Mouse (Mus musculus) neural tube, embryonic 13.5 days (tissue): ENCODE data around the gene Mturn. TPM values are rescaled to one million over a fixed set of nuclear protein-coding genes. Genes with fewer than 3 reads are reported as not detected.

Experiments
- ATAC-seq: fragments of 200-750 bp; cut with Nextera tagmentation; 2 replicates; pipeline ENCODE4 v1.8.0; 2017; ENCODE audit warnings: low read depth, mild to moderate bottlenecking, moderate TSS enrichment, moderate library complexity
- H3K27ac ChIP-seq: fragments of 300-500 bp; sonication (generic); replicated peaks from 2 replicates; pipeline ENCODE4 v1.5.1; 2015; ENCODE audit warnings: moderate library complexity, mild to moderate bottlenecking, inconsistent platforms
- H3K27me3 ChIP-seq: fragments of 300-500 bp; sonication (generic); 2 replicates; pipeline ENCODE4 v1.6.1; 2015; ENCODE audit warnings: mild to moderate bottlenecking, inconsistent platforms
- H3K36me3 ChIP-seq: fragments of 300-500 bp; sonication (generic); 2 replicates; pipeline ENCODE4 v1.6.1; 2015; ENCODE audit warnings: mild to moderate bottlenecking, inconsistent platforms
- H3K4me1 ChIP-seq: fragments of 300-500 bp; sonication (generic); replicated peaks from 2 replicates; pipeline ENCODE4 v1.6.1; 2015; ENCODE audit warnings: inconsistent platforms
- H3K4me2 ChIP-seq: fragments of 300-500 bp; sonication (generic); 2 replicates; pipeline ENCODE4 v1.6.1; 2015; ENCODE audit warnings: inconsistent platforms, mild to moderate bottlenecking, moderate library complexity
- H3K4me3 ChIP-seq: fragments of 300-500 bp; sonication (generic); 2 replicates; pipeline ENCODE4 v1.5.1; 2015; ENCODE audit warnings: mild to moderate bottlenecking, inconsistent platforms
- H3K9ac ChIP-seq: fragments of 300-500 bp; sonication (generic); 2 replicates; pipeline ENCODE4 v1.6.1; 2015; ENCODE audit warnings: moderate library complexity, mild to moderate bottlenecking, inconsistent platforms
- H3K9me3 ChIP-seq: fragments of 300-500 bp; sonication (generic); 2 replicates; pipeline ENCODE4 v1.6.1; 2016; ENCODE audit warnings: inconsistent platforms
- WGBS: fragments of 180-500 bp; shearing (Covaris S2); methylation state at CpG from one replicate; pipeline ENCODE4 v1.1.7; 2015; 5-methylcytosine and 5-hydroxymethylcytosine counted together
- polyA plus RNA-seq: library from polyadenylated mRNA; unstranded; fragments of >200 nt; fragmentation: Nextera tagmentation; extraction: Ambion mirVana; gene quantifications from 2 replicates; pipeline ENCODE4 v1.2.1, GENCODE M21; 2015

Gene Mturn
- polyA plus RNA-seq, 1 experiment from 2014 or later: 60.5 TPM

DNA sequence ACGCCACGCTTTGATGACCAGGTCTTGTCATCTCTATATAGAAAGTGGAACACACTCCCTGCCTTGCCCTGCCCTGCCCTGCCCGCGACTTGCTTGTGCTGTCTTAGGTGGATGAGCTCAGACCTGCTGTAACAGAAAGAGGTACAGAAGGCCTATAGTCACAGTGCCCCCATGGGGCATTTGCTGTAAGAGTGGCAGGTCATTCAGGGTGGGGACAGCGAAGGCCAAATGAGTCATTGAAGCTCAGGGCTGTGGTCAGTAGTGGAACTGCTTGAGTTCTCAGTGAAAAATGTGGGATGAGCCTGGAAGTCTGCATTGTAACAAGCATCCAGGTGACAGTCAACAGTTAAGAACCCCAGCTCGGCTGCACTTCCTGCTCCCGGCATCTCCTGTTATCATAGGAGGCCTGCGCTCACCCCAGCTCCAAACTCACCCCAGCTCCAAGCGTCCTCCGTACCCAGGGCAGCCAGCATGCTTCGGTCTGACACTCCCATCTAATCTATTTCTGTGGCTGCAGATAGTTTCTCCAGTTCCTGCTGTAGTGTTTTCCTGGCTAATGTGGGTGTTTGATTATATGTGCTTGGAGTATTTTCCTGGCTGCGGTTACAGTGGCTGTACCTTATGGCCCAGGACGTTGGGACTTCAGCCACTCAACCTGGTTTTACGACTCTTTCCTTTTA is 4.4 kb downstream of the Mturn start:
- peaks cover 31% of the 10 kb centered on the region for H3K4me1 ChIP-seq
- H3K4me3 ChIP-seq: no peak overlapping the region
- ATAC-seq: no peak
- no peak overlapping the region for H3K9ac ChIP-seq
- no peaks in the 10 kb centered on the region for H3K9me3 ChIP-seq
- peaks cover 24% of the 10 kb centered on the region for H3K36me3 ChIP-seq
- no peak overlapping the region for H3K27ac ChIP-seq
- no peak overlapping the region for H3K4me2 ChIP-seq
- 0 out of 2 replicates have a peak, but pooled peaks cover 7% of the 10 kb centered on the region for H3K27me3 ChIP-seq
- 80% methylated on average over 14 of the region's 14 CpGs for WGBS

GRCm38 (mm10) chr6:54686946-54687737 is 5.7 kb downstream of the Mturn start:
- peaks cover 28% of the 10 kb centered on the region for H3K4me1 ChIP-seq
- ATAC-seq: no peak
- no peak overlapping the region for H3K4me3 ChIP-seq
- no peak overlapping the region for H3K4me2 ChIP-seq
- H3K27ac ChIP-seq: no peak overlapping the region
- no peaks in the 10 kb centered on the region for H3K9me3 ChIP-seq
- H3K27me3 ChIP-seq: 0 out of 2 replicates have a peak, but pooled peaks cover 7% of the 10 kb centered on the region
- WGBS: 90% methylated on average over 21 of the region's 21 CpGs
- H3K36me3 ChIP-seq: peaks cover 36% of the 10 kb centered on the region
- no peak overlapping the region for H3K9ac ChIP-seq

DNA sequence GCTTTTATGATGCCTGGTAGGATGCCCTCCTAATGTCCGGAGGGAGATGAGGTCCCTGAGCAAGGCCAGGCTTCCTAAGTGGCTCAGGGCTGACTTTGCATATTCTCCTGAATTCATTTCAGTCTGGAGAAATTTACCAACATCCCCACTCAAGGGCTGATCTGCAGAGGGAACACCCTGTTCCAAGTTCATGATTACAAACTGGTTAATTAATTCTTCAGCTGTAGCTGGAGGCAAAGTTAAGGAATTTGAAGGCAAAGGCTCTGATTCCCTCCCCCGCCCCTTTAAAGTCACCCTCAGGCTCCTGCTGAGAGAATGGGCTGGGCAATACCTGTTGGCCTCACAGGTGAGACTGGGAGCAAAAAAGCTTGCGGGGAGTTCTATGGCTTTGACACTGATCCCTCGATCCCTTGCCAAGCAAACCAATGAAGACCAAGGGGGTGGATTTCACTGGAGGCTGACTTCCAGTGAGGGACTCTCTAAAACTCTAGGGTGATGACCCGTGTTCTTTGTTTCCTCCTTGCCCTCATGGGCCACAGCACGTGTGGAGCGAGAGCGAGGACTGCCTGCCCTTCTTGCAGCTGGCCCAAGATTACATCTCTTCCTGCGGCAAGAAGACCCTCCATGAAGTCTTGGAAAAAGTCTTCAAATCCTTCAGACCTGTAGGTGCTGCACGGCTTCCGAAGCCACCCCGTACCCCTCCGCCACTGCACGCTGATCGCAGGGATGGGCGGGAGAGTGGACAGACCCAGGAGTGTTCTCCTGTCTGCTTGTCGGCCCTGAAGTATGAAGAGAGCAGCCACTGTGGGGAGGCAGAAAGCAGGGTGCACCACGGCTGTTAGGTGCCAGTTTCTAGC is 7.3 kb downstream of the Mturn start:
- no peak for ATAC-seq
- Histone ChIP-seq H3K4me1 (peaks cover 12% of the 10 kb centered on the region; the same call in 1 of the 2 replicates), H3K9me3 (no peaks in the 10 kb centered on the region), H3K27ac (no peak overlapping the region), H3K36me3 (peaks cover 52% of the 10 kb centered on the region), H3K4me2 (no peak overlapping the region), H3K27me3 (0 out of 2 replicates have a peak, but pooled peaks cover 2% of the 10 kb centered on the region), H3K4me3 (no peak overlapping the region), H3K9ac (no peak overlapping the region)
- 80% methylated on average over 18 of the region's 18 CpGs for WGBS

- H3K4me1 ChIP-seq: peaks cover 5% of the 10 kb centered on the region; the same call in 1 of the 2 replicates
- ATAC-seq: no peak
- no peak overlapping the region for H3K9ac ChIP-seq
- peaks cover 62% of the 10 kb centered on the region for H3K36me3 ChIP-seq
- no peaks in the 10 kb centered on the region for H3K9me3 ChIP-seq
- no peak overlapping the region for H3K4me2 ChIP-seq
- H3K27ac ChIP-seq: no peak overlapping the region
- WGBS: 89% methylated on average over 7 of the region's 7 CpGs
- H3K27me3 ChIP-seq: no peaks in the 10 kb centered on the region
- H3K4me3 ChIP-seq: no peak overlapping the region
These were observed 8.3 kb downstream of the Mturn start for GRCm38 (mm10) chr6:54689686-54690085.

DNA sequence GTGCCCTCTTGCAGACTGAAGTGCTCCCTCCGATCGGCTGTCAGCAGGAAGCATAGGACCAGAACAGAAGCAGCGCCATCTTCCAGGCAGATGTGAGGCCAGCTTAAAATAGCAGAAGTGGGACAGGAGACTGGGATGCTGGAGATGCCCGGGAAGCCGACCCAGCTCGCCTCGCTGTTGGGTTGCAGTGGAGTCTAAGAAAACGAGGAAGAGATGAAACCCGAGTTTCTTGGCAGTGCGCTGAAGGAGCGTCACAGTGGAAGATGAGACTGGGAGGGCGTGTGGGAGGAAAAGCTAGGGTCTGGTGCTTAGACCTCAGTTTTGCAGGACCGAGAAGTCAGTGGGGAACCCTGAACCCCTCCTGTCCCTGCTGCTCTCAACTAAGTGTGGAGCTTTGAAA is 9.4 kb downstream of the Mturn start:
- H3K4me3 ChIP-seq: no peak overlapping the region
- WGBS: 91% methylated on average over 13 of the region's 13 CpGs
- no peaks in the 10 kb centered on the region for H3K4me1 ChIP-seq
- no peaks in the 10 kb centered on the region for H3K27me3 ChIP-seq
- no peaks in the 10 kb centered on the region for H3K9me3 ChIP-seq
- peaks cover 62% of the 10 kb centered on the region for H3K36me3 ChIP-seq
- ATAC-seq: no peak
- no peak overlapping the region for H3K27ac ChIP-seq
- no peak overlapping the region for H3K9ac ChIP-seq
- no peak overlapping the region for H3K4me2 ChIP-seq

DNA sequence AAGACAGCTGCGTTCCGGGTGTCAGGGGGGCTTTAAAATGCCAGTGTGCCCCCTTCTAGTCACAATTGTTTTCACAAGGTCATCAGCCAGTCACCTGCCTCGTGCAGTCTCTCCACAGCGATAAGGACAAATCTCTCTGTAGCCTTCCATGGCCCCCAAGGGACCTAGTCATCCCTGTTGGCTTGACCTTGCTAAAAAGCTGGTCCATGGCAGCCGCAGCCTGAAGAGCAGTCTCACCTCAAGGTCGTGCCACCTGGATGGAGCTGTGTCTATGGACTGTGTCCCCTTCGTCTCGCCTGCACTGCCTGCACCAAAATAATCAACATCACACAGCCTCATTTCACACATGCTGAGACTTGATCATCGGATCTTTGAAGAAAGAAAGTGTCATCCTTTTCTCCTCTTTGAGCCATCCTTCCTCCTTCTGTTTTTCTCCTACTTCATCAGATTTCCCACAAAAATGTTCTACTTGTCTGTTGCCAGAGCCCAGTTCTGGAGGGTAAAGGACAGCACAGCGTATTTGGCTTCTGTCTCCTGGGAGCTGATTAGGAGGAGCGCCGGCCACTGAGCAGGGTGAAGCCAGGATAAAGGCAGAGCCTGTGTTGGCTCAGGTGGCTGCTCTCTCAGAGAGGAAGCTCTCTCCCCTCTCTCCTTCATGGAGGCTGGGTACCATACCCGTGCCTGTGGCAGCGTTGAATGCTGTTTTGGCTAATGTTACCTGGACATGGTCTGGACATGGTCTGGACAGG is 10.1 kb downstream of the Mturn start:
- H3K36me3 ChIP-seq: peaks cover 62% of the 10 kb centered on the region
- H3K4me1 ChIP-seq: no peaks in the 10 kb centered on the region
- H3K27me3 ChIP-seq: no peaks in the 10 kb centered on the region
- no peak overlapping the region for H3K4me2 ChIP-seq
- H3K4me3 ChIP-seq: no peak overlapping the region
- H3K27ac ChIP-seq: no peak overlapping the region
- no peaks in the 10 kb centered on the region for H3K9me3 ChIP-seq
- no peak for ATAC-seq
- 73% methylated on average over 14 of the region's 14 CpGs for WGBS
- H3K9ac ChIP-seq: no peak overlapping the region

- H3K4me3 ChIP-seq: no peak overlapping the region
- no peak for ATAC-seq
- no peak overlapping the region for H3K4me2 ChIP-seq
- no peak overlapping the region for H3K9ac ChIP-seq
- H3K4me1 ChIP-seq: no peaks in the 10 kb centered on the region
- H3K36me3 ChIP-seq: peaks cover 68% of the 10 kb centered on the region
- H3K27me3 ChIP-seq: no peaks in the 10 kb centered on the region
- WGBS: 73% methylated on average over 1 of the region's 1 CpGs
- no peak overlapping the region for H3K27ac ChIP-seq
- no peaks in the 10 kb centered on the region for H3K9me3 ChIP-seq
These were observed 10.8 kb downstream of the Mturn start for GRCm38 (mm10) chr6:54692201-54692600.

DNA sequence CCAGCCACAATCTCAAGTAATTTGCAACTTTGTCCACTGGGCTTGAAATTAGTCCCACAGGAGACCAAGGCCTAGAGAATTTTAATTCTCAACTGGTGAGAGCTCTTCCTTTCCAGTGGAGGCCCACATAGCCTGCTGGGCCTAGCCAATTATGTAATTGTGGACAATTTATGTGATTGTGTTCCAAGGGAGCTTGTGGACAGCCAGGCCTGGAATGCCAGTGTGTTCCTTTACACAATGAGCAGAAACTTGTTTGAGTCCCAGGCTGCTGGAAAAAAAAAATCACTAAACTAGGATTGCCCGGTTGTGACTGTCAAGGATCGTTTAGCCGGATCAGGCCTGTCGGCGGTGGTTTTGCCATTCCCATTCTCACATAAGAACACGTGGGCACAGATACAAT is 11.9 kb downstream of the Mturn start:
- WGBS: 89% methylated on average over 6 of the region's 6 CpGs

DNA sequence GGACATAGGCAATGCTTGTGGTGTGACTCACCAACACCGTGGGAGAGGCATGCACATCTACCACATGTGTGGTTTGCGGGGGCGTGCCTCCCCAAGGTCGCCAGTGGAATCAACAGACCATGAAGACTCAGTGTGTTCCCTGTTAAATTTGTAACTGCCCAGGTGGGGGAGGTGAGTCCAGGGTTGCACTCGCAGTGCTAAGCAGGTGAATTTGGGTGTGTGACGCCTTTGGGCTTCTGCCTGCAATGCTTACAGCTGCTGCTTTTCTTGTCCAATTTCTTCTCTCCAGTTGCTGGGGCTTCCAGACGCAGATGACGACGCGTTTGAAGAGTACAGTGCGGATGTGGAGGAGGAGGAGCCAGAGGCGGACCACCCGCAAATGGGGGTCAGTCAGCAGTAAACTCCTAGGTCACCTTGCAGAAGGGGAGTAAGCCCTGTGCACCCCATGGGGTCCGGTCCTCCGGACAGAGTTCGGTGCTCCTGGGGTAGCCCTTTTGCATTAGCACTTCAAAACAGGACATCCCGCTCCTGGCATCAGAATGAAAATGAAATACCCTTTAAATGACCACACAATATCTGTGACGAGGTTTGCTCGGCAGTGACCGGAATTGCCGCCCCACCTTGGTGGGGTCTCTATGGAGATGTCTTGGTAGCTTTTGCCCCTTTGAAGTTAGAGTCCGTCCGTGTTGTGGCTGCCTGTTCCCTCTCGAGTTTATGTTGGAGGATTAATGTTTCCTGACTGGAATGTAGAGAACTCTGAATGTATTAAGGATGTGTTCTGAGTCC is 17.5 kb downstream of the Mturn start:
- peak overlapping the region; percentile 58 for H3K9ac ChIP-seq
- H3K4me3 ChIP-seq: peak overlapping the region; percentile 33
- peaks cover 12% of the 10 kb centered on the region for H3K27me3 ChIP-seq
- no peaks in the 10 kb centered on the region for H3K9me3 ChIP-seq
- no peak for ATAC-seq
- H3K36me3 ChIP-seq: peaks cover 19% of the 10 kb centered on the region
- H3K27ac ChIP-seq: no peak overlapping the region
- peaks cover 34% of the 10 kb centered on the region for H3K4me1 ChIP-seq
- H3K4me2 ChIP-seq: peak overlapping the region; percentile 57
- 9% methylated on average over 24 of the region's 24 CpGs for WGBS

More for the DNA sequence above, 11.9 kb downstream of the Mturn start:
- Histone ChIP-seq H3K27ac (no peak overlapping the region), H3K4me1 (no peaks in the 10 kb centered on the region), H3K4me3 (no peak overlapping the region), H3K9ac (no peak overlapping the region), H3K36me3 (peaks cover 73% of the 10 kb centered on the region), H3K4me2 (no peak overlapping the region), H3K27me3 (no peaks in the 10 kb centered on the region), H3K9me3 (no peaks in the 10 kb centered on the region)
- no peak for ATAC-seq

DNA sequence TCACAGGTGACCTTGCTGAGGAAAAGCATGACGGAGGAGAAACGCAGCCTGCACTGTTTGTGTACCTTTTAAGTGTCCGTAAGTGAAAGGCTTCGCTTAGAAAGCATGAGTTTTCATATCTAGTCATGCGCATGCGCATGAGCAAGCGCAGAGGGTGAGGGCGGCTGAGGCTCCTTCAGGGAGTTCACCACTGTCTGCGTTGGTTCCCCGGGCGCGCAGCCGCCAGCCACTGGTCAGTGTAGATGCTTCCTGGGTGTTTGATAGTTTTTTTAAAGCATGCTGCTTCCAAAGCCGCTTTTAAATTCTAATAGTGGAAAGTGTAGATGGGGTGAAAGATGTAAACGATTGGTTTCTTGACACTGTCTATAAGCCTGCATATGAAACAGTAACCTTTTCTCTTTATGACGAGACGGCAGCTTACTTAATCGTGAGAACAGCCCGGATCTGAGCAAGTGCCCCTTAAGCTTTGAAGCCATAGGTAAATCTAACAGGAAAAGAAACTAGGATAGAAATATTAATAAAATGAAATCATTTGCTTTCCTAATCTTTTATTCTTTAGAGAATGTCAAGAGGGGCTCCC is 18.1 kb downstream of the Mturn start:
- no peaks in the 10 kb centered on the region for H3K9me3 ChIP-seq
- peaks cover 40% of the 10 kb centered on the region for H3K4me1 ChIP-seq
- ATAC-seq: peak; percentile 79
- peak overlapping the region; percentile 57 for H3K4me2 ChIP-seq
- WGBS: 3% methylated on average over 19 of the region's 19 CpGs
- peak overlapping the region; percentile 58 for H3K9ac ChIP-seq
- 0 out of 2 replicates have a peak overlapping the region, but pooled peaks have one; percentile 1 for H3K27ac ChIP-seq
- peaks cover 12% of the 10 kb centered on the region for H3K27me3 ChIP-seq
- peak overlapping the region; percentile 33 for H3K4me3 ChIP-seq
- H3K36me3 ChIP-seq: peaks cover 12% of the 10 kb centered on the region
